Mouse (Mus musculus) left cerebral cortex, adult 8-10 months (tissue): ENCODE measurements around the gene Gm17067. TPM values are rescaled to one million over a fixed set of nuclear protein-coding genes. Genes with fewer than 3 reads are reported as not detected.
"Not testable (repeated sequence)": the region's sequence is repeated elsewhere in the genome, so short reads cannot be mapped to it uniquely, and the experiment has no call there.

Experiments used
- DNase-seq, 2 experiments: peaks; one replicate each; pipeline ENCODE4 v3.0.0; 2022; ENCODE audit warnings: low spot score in 2 of 2
- total RNA-seq, 4 experiments: library from RNA; stranded (reverse); gene quantifications; 2 replicates each; pipeline ENCODE4 v1.2.4; 2022

Gm17067 gene
- total RNA-seq: under 1 TPM in 1 of 4 experiments, not detected in 3; 0.09 TPM

GRCm38 (mm10) chr7:42726917-42727316, at the start of gene Gm17067:
Gene Gm17067 (minus strand): TSS chr7:42727017.
- not testable (repeated sequence) for DNase-seq

DNA sequence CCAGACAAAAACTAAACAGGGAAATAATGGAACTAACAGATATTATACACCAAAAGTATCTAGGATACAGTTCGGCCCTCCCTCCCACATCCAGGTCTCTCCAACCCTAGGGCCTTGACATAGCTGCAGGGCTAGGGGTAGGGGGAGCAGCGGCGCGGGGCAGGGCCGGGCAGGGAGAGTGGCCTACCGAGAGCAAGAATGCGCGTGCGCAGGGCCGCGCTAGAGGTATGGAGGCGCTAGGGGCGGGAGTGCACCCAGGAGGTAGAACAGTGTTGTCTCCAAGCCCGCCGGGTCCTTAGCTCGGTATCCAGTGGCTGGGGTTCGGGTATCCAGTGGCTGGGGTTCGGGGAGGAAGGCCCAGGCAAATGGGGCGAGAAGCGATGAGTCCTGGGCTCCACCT, 23.0 kb upstream of the Gm17067 start:
- no peak for DNase-seq

- DNase-seq: no peak
Observed at GRCm38 (mm10) chr7:42738536-42739210, 11.9 kb upstream of the Gm17067 start.

- DNase-seq: peak in 1 of 2 experiments; percentile 4
Observed at GRCm38 (mm10) chr7:42693251-42693650, 33.6 kb downstream of the Gm17067 start.

DNA sequence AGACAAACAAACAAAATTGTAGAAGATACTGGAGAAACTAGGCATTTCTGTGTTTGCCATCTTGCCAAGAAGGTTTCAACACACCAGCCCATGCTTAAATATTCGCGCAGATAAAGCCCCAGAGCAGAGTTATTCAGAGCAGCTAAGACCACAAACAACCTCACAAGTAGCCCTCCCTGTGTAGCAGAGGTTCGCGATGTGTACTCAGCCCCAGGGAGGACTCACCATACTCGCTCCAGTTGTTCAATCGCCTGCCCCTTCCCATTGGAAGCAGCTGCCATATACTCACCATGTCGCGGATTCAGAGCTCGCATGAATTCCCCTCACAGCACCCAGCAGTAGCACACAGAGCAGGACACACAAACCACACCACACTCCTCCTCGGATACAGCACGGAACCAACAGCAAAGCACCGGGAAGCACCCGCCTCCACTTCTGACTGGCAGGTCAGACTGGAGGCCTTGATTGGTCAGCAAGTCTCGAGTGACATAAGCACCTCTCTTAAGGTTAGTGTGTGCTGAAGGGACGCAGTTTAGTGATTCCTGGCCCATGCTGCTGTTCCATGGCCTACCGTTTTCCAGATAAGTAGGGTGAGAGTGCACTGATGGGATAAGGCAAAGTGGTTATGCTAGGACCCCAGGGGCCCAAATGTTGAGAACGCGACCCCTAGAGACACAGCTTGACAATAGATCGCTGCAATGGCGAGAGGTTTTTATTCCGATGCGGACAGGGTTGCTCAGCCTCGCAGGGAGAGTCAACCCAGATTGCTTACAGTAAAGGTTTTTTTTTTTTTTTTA, 34.3 kb downstream of the Gm17067 start, which contains the start of gene Zfp975:
Gene Zfp975, minus strand, starts transcription at position 381 of the 797 bp plus-strand sequence.
- peak; percentile 74 to 87 for DNase-seq

GRCm38 (mm10) chr7:42680081-42680480, 46.7 kb downstream of the Gm17067 start:
- DNase-seq: not testable (repeated sequence)

DNA sequence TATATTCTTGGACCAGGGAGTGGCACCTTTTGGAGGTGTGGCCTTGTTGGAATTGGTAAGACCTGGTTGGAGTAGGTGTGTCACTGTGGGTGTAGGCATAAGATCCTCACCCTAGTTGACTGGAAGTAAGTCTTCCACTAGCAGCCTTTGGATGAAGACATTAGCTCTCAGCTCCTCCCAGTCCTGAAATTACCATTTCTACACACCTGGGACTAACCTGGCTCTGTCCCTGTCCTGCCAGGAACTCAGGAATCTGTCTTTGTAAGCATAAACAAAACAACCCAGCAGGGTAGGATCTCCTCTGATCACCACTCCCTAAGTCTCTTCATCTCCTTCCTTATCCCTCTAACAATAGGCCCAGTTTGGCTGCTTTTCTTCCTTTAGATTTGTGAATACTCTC, 47.2 kb downstream of the Gm17067 start:
- not testable (repeated sequence) for DNase-seq

GRCm38 (mm10) chr7:42660140-42660539, 66.7 kb downstream of the Gm17067 start:
- not testable (repeated sequence) for DNase-seq

Other genes with a start within 250 kb of the Gm17067 start
- gene Zfp141, start 221.3 kb downstream of the Gm17067 start, total RNA-seq: 10 to 100 TPM; 13.6 to 22.7 (median 18.8) TPM
- gene Gm21028, start 148.4 kb downstream of the Gm17067 start, total RNA-seq: not detected
- gene Zfp977, start 134.5 kb downstream of the Gm17067 start, total RNA-seq: 1 to 10 TPM; 1.5 to 3.0 (median 2.1) TPM
- gene Zfp976, start 84.4 kb downstream of the Gm17067 start, total RNA-seq: 1 to 10 TPM; 3.2 to 4.6 (median 3.8) TPM
- 1 to 10 TPM; 6.2 to 8.8 (median 6.9) TPM for gene Zfp975, start 34.3 kb downstream of the Gm17067 start, total RNA-seq
- not detected for gene Vmn2r62, start 66.5 kb upstream of the Gm17067 start, total RNA-seq
- gene Gm2381, start 140.2 kb upstream of the Gm17067 start, total RNA-seq: under 1 TPM; 0.09 to 0.19 (median 0.15) TPM
- not detected for gene Vmn2r63, start 206.8 kb upstream of the Gm17067 start, total RNA-seq